ENCODE assay signal across 9 mouse cellular contexts in the genomic region with DNA sequence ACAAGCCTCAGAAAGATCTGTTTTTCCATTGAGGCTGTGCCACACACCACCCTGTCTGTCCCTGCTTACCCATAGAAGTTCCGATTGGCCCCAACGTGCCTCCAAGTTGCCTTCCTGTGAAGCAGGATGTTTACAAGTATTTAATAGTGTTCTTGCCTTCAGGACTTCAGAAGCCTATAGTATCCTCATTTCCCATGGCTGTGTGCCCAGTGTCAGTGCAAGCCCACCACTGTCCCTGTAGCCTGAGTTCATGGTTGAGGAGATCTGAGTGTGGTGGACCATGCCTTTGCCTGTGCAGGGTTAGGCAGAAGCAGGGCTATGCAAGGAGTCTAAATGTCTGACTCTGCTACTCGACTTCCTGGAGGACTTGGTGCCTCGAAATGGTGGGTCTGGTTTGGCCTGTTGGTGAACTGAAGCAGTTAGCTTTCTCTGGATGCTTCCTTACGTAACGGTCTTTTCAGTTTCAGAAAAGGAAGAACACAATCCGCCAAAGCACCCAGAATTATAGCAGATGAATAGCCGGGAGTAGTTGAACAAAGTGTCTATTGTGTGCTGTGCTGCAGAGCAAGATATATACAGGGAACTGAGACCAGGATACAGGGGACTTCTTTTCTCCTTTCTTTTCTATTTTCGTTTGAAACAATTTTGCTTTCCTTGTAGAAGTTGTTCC.
DNase-seq lines count a peak whose midpoint lies in the region; ATAC-seq and TF ChIP-seq lines count a peak whose summit lies in the region.
"Had no signal": no experiment of that assay in that cellular context is flagged by ENCODE, and none has a peak within 500 bp of the region (broad histone marks: within the 10 kb centered on the region; RNA-seq: fewer than 3 reads in every experiment).

No protein-coding gene starts in this region.

- no peak overlapping the region for H3K4me3 ChIP-seq in gastrocnemius, adult 2 months
- no peak overlapping the region for H3K4me3 ChIP-seq in neural tube, embryonic 11.5 days (ENCODE audit: low read depth, low read length)

- no peak overlapping the region for H3K9ac ChIP-seq in neural tube, embryonic 11.5 days (ENCODE audit: low read length)

- no peaks in the 10 kb centered on the region for H3K9me3 ChIP-seq in neural tube, embryonic 11.5 days (ENCODE audit: control insufficient read depth, low read length)

- H3K4me1 ChIP-seq in neural tube, embryonic 11.5 days (ENCODE audit: control insufficient read depth, insufficient read depth, low read length), result peaks cover 7% of the 10 kb centered on the region; the same call in 1 of the 2 replicates

- H3K27ac ChIP-seq in gastrocnemius, adult 2 months, result peak overlapping the region; percentile 96
- H3K27ac ChIP-seq in neural tube, embryonic 11.5 days (ENCODE audit: low read depth, low read length), result peak overlapping the region; percentile 42; the same call in 1 of the 2 replicates

- no peak for TF ChIP-seq CTCF in gastrocnemius, adult 2 months (IDR thresholded peaks at IDR 0.05)

- no peaks in the 10 kb centered on the region for H3K27me3 ChIP-seq in neural tube, embryonic 11.5 days (ENCODE audit: control insufficient read depth, insufficient read depth, low read length)
- H3K27me3 ChIP-seq: CH12.LX had no signal

- H3K36me3 ChIP-seq in neural tube, embryonic 11.5 days (ENCODE audit: control insufficient read depth, insufficient read depth, low read length), result no peaks in the 10 kb centered on the region

- 62% methylated on average over 9 of the region's 9 CpGs for WGBS in neural tube, embryonic 11.5 days

- intact Hi-C loops in gastrocnemius, adult 2 months (cut with DNase I), result loop anchor here (5.0 kb wide), 2 partner anchors 35 to 130 kb away; no protein-coding TSS in a partner anchor
- intact Hi-C loops in gastrocnemius, postnatal 14 days (cut with DNase I; ENCODE audit: low total_unique reads), result no loop called here

- no peak for ATAC-seq in neural tube, embryonic 11.5 days (ENCODE audit: insufficient read depth, low FRiP score, low TSS enrichment)

- no peak for DNase-seq in gastrocnemius, adult 2 months
- DNase-seq in gastrocnemius, postnatal 14 days, result no peak
- DNase-seq in neural tube, embryonic 11.5 days (ENCODE audit: low spot score), result no peak
- DNase-seq in neural tube, embryonic 10.5 days (ENCODE audit: extremely low spot score, low spot score), result no peak
- DNase-seq in kidney, postnatal 36 days, result peak; percentile 17 to 20
- peak; percentile 24 for DNase-seq in telencephalon, adult 2 months (ENCODE audit: low read depth, low spot score)
- DNase-seq in ovary, postnatal 10 days (ENCODE audit: low spot score), result no peak
- no peak for DNase-seq in right cerebral cortex, postnatal 36 days (ENCODE audit: low spot score in 2 of 2)

- no peak overlapping the region for H3K4me2 ChIP-seq in neural tube, embryonic 11.5 days (ENCODE audit: low read depth)

Comparison
In these comparisons a context has a peak if more than half of its experiments do, and no peak if none do; other contexts are left out.
1. DNase-seq: peak in kidney, postnatal 36 days (2 of 2) and telencephalon, adult 2 months (single experiment); none in gastrocnemius, adult 2 months (single experiment), gastrocnemius, postnatal 14 days (single experiment), neural tube, embryonic 11.5 days (single experiment), neural tube, embryonic 10.5 days (single experiment), ovary, postnatal 10 days (single experiment) and right cerebral cortex, postnatal 36 days (0 of 2).